Mouse (Mus musculus): ENCODE measurements around the gene Arhgap24. TPM values are rescaled to one million over a fixed set of nuclear protein-coding genes. Genes with fewer than 3 reads are reported as not detected.

Gene Arhgap24
- total and polyA plus RNA-seq, 2 experiments: 4.6 to 6.9 TPM

DNA sequence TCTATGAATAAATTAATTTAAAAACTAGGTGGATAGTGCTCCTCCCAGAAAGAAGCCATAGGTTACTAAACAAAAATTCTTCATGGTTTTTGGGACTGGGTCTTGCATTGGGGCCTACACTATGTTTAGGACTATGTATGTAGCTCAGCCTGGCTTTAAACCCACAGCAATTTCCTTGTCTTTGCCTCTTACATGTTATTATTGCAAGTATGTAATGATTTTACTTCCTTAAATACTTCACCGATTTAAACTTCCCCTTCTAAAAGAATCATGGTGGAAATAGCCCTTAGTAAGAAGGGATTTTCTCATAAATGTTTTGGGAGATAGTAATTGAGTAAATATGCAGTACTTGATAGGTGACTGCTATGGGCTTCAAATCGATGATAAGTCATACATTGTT lies 30.3 kb upstream of the Arhgap24 start:
- TF ChIP-seq CTCF (IDR thresholded peaks at IDR 0.05; ENCODE audit: low read depth, low read length) (no peak), POLR2A (IDR thresholded peaks at IDR 0.05; ENCODE audit: extremely low read depth, insufficient read depth, low read length) (no peak)
- 75% methylated on average over 2 of the region's 2 CpGs for WGBS

DNA sequence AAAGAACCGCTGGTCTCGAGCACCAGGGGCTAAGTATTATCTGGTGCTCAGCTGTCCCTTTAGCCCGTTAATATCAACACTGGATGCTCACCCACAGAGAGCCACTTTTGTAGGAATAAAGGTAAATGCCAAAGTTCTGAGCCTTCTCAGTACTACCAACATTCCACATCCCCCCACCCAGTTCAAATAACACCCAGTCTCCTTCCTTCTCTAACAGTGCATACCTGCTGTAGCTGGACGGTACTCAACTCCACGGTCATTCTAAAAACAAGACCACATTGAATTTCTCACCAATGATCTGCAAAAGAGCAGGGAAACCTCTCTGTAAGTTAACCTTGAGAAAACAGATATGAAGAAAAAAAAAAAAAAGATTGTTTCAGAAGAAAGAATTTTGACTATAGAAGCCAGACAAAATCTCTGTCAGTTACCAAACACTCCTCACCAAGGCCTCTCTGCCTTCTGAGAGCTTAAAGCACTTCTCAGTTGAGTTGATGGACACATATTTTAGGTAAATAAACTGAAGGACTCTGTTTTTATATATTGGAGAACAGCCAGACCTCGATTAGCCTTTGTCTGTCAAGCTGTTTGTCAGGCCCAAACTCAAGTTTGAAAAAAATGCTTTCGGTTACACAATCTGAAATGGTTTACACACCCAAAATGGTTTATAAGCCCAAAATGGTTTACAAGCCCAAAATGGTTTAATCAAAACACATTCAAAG lies 29.0 kb upstream of the Arhgap24 start:
- no peak overlapping the region for H3K27ac ChIP-seq (replicated peaks; ENCODE audit: insufficient read depth, low read depth, low read length)
- no peaks in the 10 kb centered on the region for H3K4me1 ChIP-seq (ENCODE audit: control insufficient read depth, insufficient read depth, low read length)
- no peaks in the 10 kb centered on the region for H3K36me3 ChIP-seq (ENCODE audit: control insufficient read depth, insufficient read depth, low read length)
- 81% methylated on average over 7 of the region's 7 CpGs for WGBS
- H3K9ac ChIP-seq (ENCODE audit: low read depth, low read length): no peak overlapping the region
- H3K79me2 ChIP-seq (ENCODE audit: control insufficient read depth, insufficient read depth, low read length): no peaks in the 10 kb centered on the region
- no peak for DNase-seq (ENCODE audit: extremely low read depth, low read depth, low spot score)
- H3K4me3 ChIP-seq (ENCODE audit: insufficient read depth, low read depth, low read length): no peak overlapping the region
- no peak for TF ChIP-seq CTCF (IDR thresholded peaks at IDR 0.05; ENCODE audit: low read depth, low read length)
- no peak for TF ChIP-seq POLR2A (IDR thresholded peaks at IDR 0.05; ENCODE audit: extremely low read depth, insufficient read depth, low read length)
- no peaks in the 10 kb centered on the region for H3K27me3 ChIP-seq (ENCODE audit: control insufficient read depth, insufficient read depth, low read length)

More for the DNA sequence above, 30.3 kb upstream of the Arhgap24 start:
- Histone ChIP-seq H3K27me3 (ENCODE audit: control insufficient read depth, insufficient read depth, low read length) (no peaks in the 10 kb centered on the region), H3K79me2 (ENCODE audit: control insufficient read depth, insufficient read depth, low read length) (no peaks in the 10 kb centered on the region), H3K4me3 (ENCODE audit: insufficient read depth, low read depth, low read length) (no peak overlapping the region), H3K4me1 (ENCODE audit: control insufficient read depth, insufficient read depth, low read length) (no peaks in the 10 kb centered on the region), H3K9ac (ENCODE audit: low read depth, low read length) (no peak overlapping the region), H3K36me3 (ENCODE audit: control insufficient read depth, insufficient read depth, low read length) (no peaks in the 10 kb centered on the region), H3K27ac (replicated peaks; ENCODE audit: insufficient read depth, low read depth, low read length) (no peak overlapping the region)
- DNase-seq (ENCODE audit: extremely low read depth, low read depth, low spot score): no peak

DNA sequence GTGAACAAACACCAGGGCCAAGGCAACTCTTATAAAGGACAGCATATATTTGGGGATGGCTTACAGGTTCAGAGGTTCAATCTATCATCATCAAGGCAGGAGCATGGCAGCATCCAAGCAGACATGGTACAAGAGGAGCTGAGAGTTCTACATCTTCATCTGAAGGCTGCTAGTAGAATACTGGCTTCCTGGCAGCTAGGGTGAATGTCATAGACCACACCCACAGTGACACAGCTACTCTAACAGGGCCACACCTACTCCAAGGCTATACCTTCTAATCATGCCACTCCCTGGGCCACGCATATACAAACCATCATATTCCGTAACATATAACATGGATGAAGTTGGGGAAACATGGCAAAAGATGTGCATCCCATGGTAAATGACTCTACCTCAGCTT lies 27.9 kb upstream of the Arhgap24 start:
- Histone ChIP-seq H3K4me3 (ENCODE audit: insufficient read depth, low read depth, low read length) (no peak overlapping the region), H3K79me2 (ENCODE audit: control insufficient read depth, insufficient read depth, low read length) (no peaks in the 10 kb centered on the region), H3K36me3 (ENCODE audit: control insufficient read depth, insufficient read depth, low read length) (no peaks in the 10 kb centered on the region), H3K27me3 (ENCODE audit: control insufficient read depth, insufficient read depth, low read length) (no peaks in the 10 kb centered on the region), H3K27ac (replicated peaks; ENCODE audit: insufficient read depth, low read depth, low read length) (no peak overlapping the region), H3K4me1 (ENCODE audit: control insufficient read depth, insufficient read depth, low read length) (no peaks in the 10 kb centered on the region), H3K9ac (ENCODE audit: low read depth, low read length) (no peak overlapping the region)
- 87% methylated on average over 2 of the region's 2 CpGs for WGBS
- no peak for DNase-seq (ENCODE audit: extremely low read depth, low read depth, low spot score)
- TF ChIP-seq POLR2A (IDR thresholded peaks at IDR 0.05; ENCODE audit: extremely low read depth, insufficient read depth, low read length) (no peak), CTCF (IDR thresholded peaks at IDR 0.05; ENCODE audit: low read depth, low read length) (no peak)

DNA sequence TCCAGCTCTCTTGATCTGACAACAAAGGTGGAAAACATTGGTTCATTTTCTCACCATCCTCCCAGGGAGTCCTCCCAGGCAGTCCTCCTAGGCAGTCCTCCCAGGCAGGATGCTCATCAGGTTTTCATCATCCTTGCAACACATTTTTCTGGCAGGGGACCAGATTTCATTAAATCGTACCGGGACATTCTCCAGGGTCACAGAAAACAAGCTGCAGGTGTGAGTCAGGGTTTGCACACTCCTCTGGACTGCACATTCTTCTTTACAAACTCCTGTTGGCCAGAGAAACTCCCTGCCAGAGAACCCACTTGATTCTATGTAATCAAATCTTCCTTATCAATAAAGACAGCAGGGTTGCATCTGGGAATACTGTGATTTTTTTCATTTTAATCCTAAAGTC lies 25.9 kb upstream of the Arhgap24 start:
- H3K4me1 ChIP-seq (ENCODE audit: control insufficient read depth, insufficient read depth, low read length): no peaks in the 10 kb centered on the region
- no peak overlapping the region for H3K4me3 ChIP-seq (ENCODE audit: insufficient read depth, low read depth, low read length)
- no peak overlapping the region for H3K9ac ChIP-seq (ENCODE audit: low read depth, low read length)
- no peak for TF ChIP-seq POLR2A (IDR thresholded peaks at IDR 0.05; ENCODE audit: extremely low read depth, insufficient read depth, low read length)
- no peak for TF ChIP-seq CTCF (IDR thresholded peaks at IDR 0.05; ENCODE audit: low read depth, low read length)
- WGBS: 18% methylated on average over 2 of the region's 2 CpGs
- no peaks in the 10 kb centered on the region for H3K36me3 ChIP-seq (ENCODE audit: control insufficient read depth, insufficient read depth, low read length)
- H3K79me2 ChIP-seq (ENCODE audit: control insufficient read depth, insufficient read depth, low read length): no peaks in the 10 kb centered on the region
- no peaks in the 10 kb centered on the region for H3K27me3 ChIP-seq (ENCODE audit: control insufficient read depth, insufficient read depth, low read length)
- H3K27ac ChIP-seq (replicated peaks; ENCODE audit: insufficient read depth, low read depth, low read length): no peak overlapping the region
- DNase-seq (ENCODE audit: extremely low read depth, low read depth, low spot score): no peak

DNA sequence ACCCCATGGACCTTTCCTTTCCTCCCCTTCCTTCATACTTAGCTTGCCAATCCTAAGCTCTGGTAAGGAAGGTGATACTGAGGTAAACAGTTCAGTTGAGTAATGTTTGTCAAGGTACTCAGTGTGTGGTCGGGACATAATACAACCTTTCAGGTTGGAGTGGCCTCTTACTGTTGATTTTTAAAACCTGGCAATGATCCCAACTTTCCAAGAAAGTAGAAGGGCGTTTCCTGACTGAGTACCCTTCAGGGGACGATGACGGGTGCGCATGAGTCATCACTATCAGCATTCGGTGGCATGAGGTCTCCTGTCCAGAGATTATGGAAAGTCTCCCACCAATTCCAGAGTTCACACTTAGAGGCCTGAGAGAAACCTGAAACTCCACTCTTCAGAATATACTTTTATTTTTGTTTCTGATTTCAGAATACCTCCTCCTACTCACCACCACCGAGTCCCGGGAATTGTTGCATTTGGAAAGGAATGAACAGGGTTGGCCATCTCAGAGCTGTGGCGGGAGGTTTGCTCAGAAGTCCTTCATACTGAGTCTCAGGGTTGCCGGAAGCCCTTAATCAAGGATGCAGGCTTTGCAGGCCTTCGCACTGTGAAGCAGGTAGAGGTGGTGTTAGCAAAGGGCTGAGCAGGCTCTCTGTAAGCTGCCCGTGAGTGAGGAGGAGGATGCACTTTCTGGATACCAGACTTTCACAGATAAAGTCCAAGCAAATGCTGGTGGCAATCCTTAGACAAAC lies 20.6 kb upstream of the Arhgap24 start:
- no peaks in the 10 kb centered on the region for H3K79me2 ChIP-seq (ENCODE audit: control insufficient read depth, insufficient read depth, low read length)
- WGBS: 68% methylated on average over 12 of the region's 12 CpGs
- no peak overlapping the region for H3K9ac ChIP-seq (ENCODE audit: low read depth, low read length)
- H3K36me3 ChIP-seq (ENCODE audit: control insufficient read depth, insufficient read depth, low read length): no peaks in the 10 kb centered on the region
- H3K27me3 ChIP-seq (ENCODE audit: control insufficient read depth, insufficient read depth, low read length): no peaks in the 10 kb centered on the region
- H3K27ac ChIP-seq (replicated peaks; ENCODE audit: insufficient read depth, low read depth, low read length): no peak overlapping the region
- H3K4me3 ChIP-seq (ENCODE audit: insufficient read depth, low read depth, low read length): no peak overlapping the region
- peak; percentile 51 for DNase-seq (ENCODE audit: extremely low read depth, low read depth, low spot score)
- TF ChIP-seq POLR2A (IDR thresholded peaks at IDR 0.05; ENCODE audit: extremely low read depth, insufficient read depth, low read length): no peak
- no peak for TF ChIP-seq CTCF (IDR thresholded peaks at IDR 0.05; ENCODE audit: low read depth, low read length)
- H3K4me1 ChIP-seq (ENCODE audit: control insufficient read depth, insufficient read depth, low read length): no peaks in the 10 kb centered on the region

DNA sequence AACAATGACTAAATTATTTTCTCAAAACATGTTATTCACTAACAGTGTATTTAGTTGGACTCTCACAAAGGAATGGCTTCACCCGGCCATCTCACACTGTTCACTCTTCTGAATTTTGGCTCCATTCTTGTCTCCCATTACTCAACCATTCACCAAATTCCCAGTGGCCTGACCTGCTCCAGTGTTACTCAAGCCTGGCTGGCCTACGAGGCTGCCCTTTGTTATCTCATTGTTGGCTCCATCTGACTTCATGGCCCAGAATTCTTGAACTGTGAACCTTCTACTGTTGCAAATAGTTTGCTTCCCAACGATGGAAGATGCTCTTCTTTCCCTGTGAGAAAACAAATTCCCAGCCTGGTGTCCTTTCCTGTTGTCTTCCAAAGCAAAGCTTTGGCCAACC lies 18.2 kb upstream of the Arhgap24 start:
- no peaks in the 10 kb centered on the region for H3K36me3 ChIP-seq (ENCODE audit: control insufficient read depth, insufficient read depth, low read length)
- H3K4me3 ChIP-seq (ENCODE audit: insufficient read depth, low read depth, low read length): no peak overlapping the region
- DNase-seq (ENCODE audit: extremely low read depth, low read depth, low spot score): peak; percentile 94
- no peak overlapping the region for H3K27ac ChIP-seq (replicated peaks; ENCODE audit: insufficient read depth, low read depth, low read length)
- no peaks in the 10 kb centered on the region for H3K79me2 ChIP-seq (ENCODE audit: control insufficient read depth, insufficient read depth, low read length)
- WGBS: 13% methylated on average over 3 of the region's 3 CpGs
- H3K9ac ChIP-seq (ENCODE audit: low read depth, low read length): no peak overlapping the region
- H3K27me3 ChIP-seq (ENCODE audit: control insufficient read depth, insufficient read depth, low read length): no peaks in the 10 kb centered on the region
- no peak for TF ChIP-seq CTCF (IDR thresholded peaks at IDR 0.05; ENCODE audit: low read depth, low read length)
- no peak for TF ChIP-seq POLR2A (IDR thresholded peaks at IDR 0.05; ENCODE audit: extremely low read depth, insufficient read depth, low read length)
- no peaks in the 10 kb centered on the region for H3K4me1 ChIP-seq (ENCODE audit: control insufficient read depth, insufficient read depth, low read length)
